Mouse (Mus musculus) limb, embryonic 13.5 days (tissue): ENCODE measurements around the gene Clec12b. TPM values are rescaled to one million over a fixed set of nuclear protein-coding genes. Genes with fewer than 3 reads are reported as not detected.
"Not testable (repeated sequence)": the region's sequence is repeated elsewhere in the genome, so short reads cannot be mapped to it uniquely, and the experiment has no call there.

ENCODE experiments used
- ATAC-seq: fragments of 200-750 bp; cut with Nextera tagmentation; 2 replicates; pipeline ENCODE4 v1.8.0; 2017; ENCODE audit warnings: low read depth, moderate number of reproducible peaks, moderate TSS enrichment; ENCODE audit not compliant: low FRiP score
- H3K27ac ChIP-seq: fragments of 300-500 bp; sonication (generic); 2 replicates; pipeline ENCODE4 v1.5.1; 2015; ENCODE audit warnings: inconsistent platforms, mild to moderate bottlenecking, moderate library complexity
- H3K27me3 ChIP-seq: fragments of 300-500 bp; sonication (generic); 2 replicates; pipeline ENCODE4 v1.6.1; 2015; ENCODE audit warnings: mild to moderate bottlenecking, inconsistent platforms
- H3K36me3 ChIP-seq: fragments of 300-500 bp; sonication (generic); 2 replicates; pipeline ENCODE4 v1.6.1; 2015; ENCODE audit warnings: inconsistent platforms, mild to moderate bottlenecking, moderate library complexity
- H3K4me1 ChIP-seq: fragments of 300-500 bp; sonication (generic); 2 replicates; pipeline ENCODE4 v1.6.1; 2015; ENCODE audit warnings: inconsistent platforms
- H3K4me2 ChIP-seq: fragments of 300-500 bp; sonication (generic); replicated peaks from 2 replicates; pipeline ENCODE4 v1.6.1; 2015; ENCODE audit warnings: inconsistent platforms, mild to moderate bottlenecking, moderate library complexity
- H3K4me3 ChIP-seq: fragments of 300-500 bp; sonication (generic); 2 replicates; pipeline ENCODE4 v1.5.1; 2015; ENCODE audit warnings: moderate library complexity, mild to moderate bottlenecking, inconsistent platforms
- H3K9ac ChIP-seq: fragments of 300-500 bp; sonication (generic); 2 replicates; pipeline ENCODE4 v1.6.1; 2015; ENCODE audit warnings: mild to moderate bottlenecking, inconsistent platforms
- H3K9me3 ChIP-seq: fragments of 300-500 bp; sonication (generic); 2 replicates; pipeline ENCODE4 v1.6.1; 2016; ENCODE audit warnings: inconsistent platforms
- WGBS: fragments of 180-500 bp; shearing (Covaris S2); methylation state at CpG from one replicate; pipeline ENCODE4 v1.1.7; 2015; 5-methylcytosine and 5-hydroxymethylcytosine counted together
- polyA plus RNA-seq: library from polyadenylated mRNA; unstranded; fragments of >200 nt; fragmentation: Nextera tagmentation; extraction: Ambion mirVana; gene quantifications from 2 replicates; pipeline ENCODE4 v1.2.1, GENCODE M21; 2015

The Clec12b gene
- polyA plus RNA-seq, 1 experiment from 2014 or later, result 0.09 TPM

GRCm38 (mm10) chr6:129363942-129364341 lies 21.7 kb downstream of the Clec12b start:
- no peaks in the 10 kb centered on the region for H3K36me3 ChIP-seq
- ATAC-seq, result no peak
- H3K9ac ChIP-seq, result no peak overlapping the region
- H3K4me2 ChIP-seq, result no peak overlapping the region
- H3K9me3 ChIP-seq, result no peaks in the 10 kb centered on the region
- WGBS, result 29% methylated on average over 1 of the region's 1 CpGs
- no peak overlapping the region for H3K27ac ChIP-seq
- H3K4me3 ChIP-seq, result no peak overlapping the region
- H3K4me1 ChIP-seq, result no peaks in the 10 kb centered on the region
- H3K27me3 ChIP-seq, result no peaks in the 10 kb centered on the region

GRCm38 (mm10) chr6:129359515-129359914 lies 26.2 kb downstream of the Clec12b start:
- ATAC-seq, result no peak
- Histone ChIP-seq H3K27ac (no peak overlapping the region), H3K4me2 (no peak overlapping the region), H3K9ac (no peak overlapping the region), H3K27me3 (no peaks in the 10 kb centered on the region), H3K4me1 (no peaks in the 10 kb centered on the region), H3K9me3 (no peaks in the 10 kb centered on the region), H3K36me3 (no peaks in the 10 kb centered on the region), H3K4me3 (no peak overlapping the region)
- WGBS, result 87% methylated on average over 2 of the region's 2 CpGs

- Histone ChIP-seq H3K4me3 (no peak overlapping the region), H3K9ac (no peak overlapping the region), H3K36me3 (no peaks in the 10 kb centered on the region), H3K4me2 (no peak overlapping the region), H3K9me3 (no peaks in the 10 kb centered on the region), H3K4me1 (no peaks in the 10 kb centered on the region), H3K27ac (no peak overlapping the region), H3K27me3 (no peaks in the 10 kb centered on the region)
- no peak for ATAC-seq
Observed at GRCm38 (mm10) chr6:129356430-129356829, 29.2 kb downstream of the Clec12b start.

- Histone ChIP-seq H3K4me3 (no peak overlapping the region), H3K4me2 (no peak overlapping the region), H3K4me1 (no peaks in the 10 kb centered on the region), H3K9ac (no peak overlapping the region), H3K27me3 (no peaks in the 10 kb centered on the region), H3K9me3 (no peaks in the 10 kb centered on the region), H3K36me3 (no peaks in the 10 kb centered on the region), H3K27ac (no peak overlapping the region)
- no peak for ATAC-seq
- WGBS, result 86% methylated on average over 2 of the region's 2 CpGs
Observed at GRCm38 (mm10) chr6:129355774-129356173, 29.9 kb downstream of the Clec12b start.

- Histone ChIP-seq H3K4me2 (no peak overlapping the region), H3K36me3 (no peaks in the 10 kb centered on the region), H3K4me3 (no peak overlapping the region), H3K27ac (no peak overlapping the region), H3K27me3 (no peaks in the 10 kb centered on the region), H3K9me3 (peaks cover 10% of the 10 kb centered on the region; the same call in 1 of the 2 replicates), H3K4me1 (no peaks in the 10 kb centered on the region), H3K9ac (no peak overlapping the region)
- 86% methylated on average over 3 of the region's 3 CpGs for WGBS
- no peak for ATAC-seq
Observed at GRCm38 (mm10) chr6:129351091-129351490, 34.6 kb downstream of the Clec12b start.

- Histone ChIP-seq H3K27me3 (no peaks in the 10 kb centered on the region), H3K9ac (no peak overlapping the region), H3K4me2 (no peak overlapping the region), H3K36me3 (no peaks in the 10 kb centered on the region), H3K4me3 (no peak overlapping the region), H3K27ac (no peak overlapping the region), H3K4me1 (no peaks in the 10 kb centered on the region), H3K9me3 (peaks cover 10% of the 10 kb centered on the region; the same call in 1 of the 2 replicates)
- no peak; the same call in 1 of the 2 replicates for ATAC-seq
- WGBS, result 52% methylated on average over 4 of the region's 4 CpGs
Observed at GRCm38 (mm10) chr6:129349524-129350352, 35.9 kb downstream of the Clec12b start.

- H3K36me3 ChIP-seq, result no peaks in the 10 kb centered on the region
- no peak overlapping the region for H3K4me3 ChIP-seq
- H3K27ac ChIP-seq, result no peak overlapping the region
- no peak for ATAC-seq
- 74% methylated on average over 3 of the region's 3 CpGs for WGBS
- H3K9ac ChIP-seq, result no peak overlapping the region
- no peaks in the 10 kb centered on the region for H3K4me1 ChIP-seq
- no peak overlapping the region for H3K4me2 ChIP-seq
- H3K9me3 ChIP-seq, result peaks cover 10% of the 10 kb centered on the region; the same call in 1 of the 2 replicates
- H3K27me3 ChIP-seq, result no peaks in the 10 kb centered on the region
Observed at GRCm38 (mm10) chr6:129344408-129344807, 41.3 kb downstream of the Clec12b start.

GRCm38 (mm10) chr6:129342391-129342790 lies 43.3 kb downstream of the Clec12b start, which contains the start of gene Clec12a:
Clec12a (plus strand) TSS chr6:129342691.
- H3K36me3 ChIP-seq, H3K9me3 ChIP-seq, H3K27ac ChIP-seq, H3K4me2 ChIP-seq, H3K4me1 ChIP-seq, H3K9ac ChIP-seq, H3K4me3 ChIP-seq, ATAC-seq, H3K27me3 ChIP-seq: not testable (repeated sequence)
- WGBS, result 78% methylated on average over 4 of the region's 4 CpGs

- H3K36me3 ChIP-seq, result no peaks in the 10 kb centered on the region
- no peak overlapping the region for H3K4me3 ChIP-seq
- ATAC-seq, result no peak
- no peaks in the 10 kb centered on the region for H3K4me1 ChIP-seq
- no peaks in the 10 kb centered on the region for H3K27me3 ChIP-seq
- no peaks in the 10 kb centered on the region for H3K9me3 ChIP-seq
- H3K27ac ChIP-seq, result no peak overlapping the region
- H3K9ac ChIP-seq, result no peak overlapping the region
- WGBS, result 68% methylated on average over 1 of the region's 1 CpGs
- no peak overlapping the region for H3K4me2 ChIP-seq
Observed at GRCm38 (mm10) chr6:129337751-129338150, 47.9 kb downstream of the Clec12b start.

- Histone ChIP-seq H3K9me3 (no peaks in the 10 kb centered on the region), H3K36me3 (no peaks in the 10 kb centered on the region), H3K4me3 (no peak overlapping the region), H3K9ac (no peak overlapping the region), H3K4me1 (no peaks in the 10 kb centered on the region), H3K27me3 (no peaks in the 10 kb centered on the region), H3K4me2 (no peak overlapping the region), H3K27ac (no peak overlapping the region)
- no peak for ATAC-seq
- WGBS, result 35% methylated on average over 11 of the region's 11 CpGs
Observed at GRCm38 (mm10) chr6:129333674-129334078, 52.0 kb downstream of the Clec12b start.

- Histone ChIP-seq H3K27ac (no peak within 1 kb of the TSS), H3K4me1 (no peaks in the 10 kb centered on the region), H3K27me3 (no peaks in the 10 kb centered on the region), H3K4me3 (no peak within 1 kb of the TSS), H3K4me2 (no peak within 1 kb of the TSS), H3K9me3 (no peaks in the 10 kb centered on the region), H3K9ac (no peak within 1 kb of the TSS), H3K36me3 (no peaks in the 10 kb centered on the region)
- ATAC-seq, result no peak
- 62% methylated on average over 11 of the region's 11 CpGs for WGBS
Observed at GRCm38 (mm10) chr6:129331610-129332009, 54.1 kb downstream of the Clec12b start, which contains the start of gene 4922502D21Rik. 4922502D21Rik (minus strand) TSS chr6:129331796.

- H3K4me2 ChIP-seq, result no peak overlapping the region
- H3K4me3 ChIP-seq, result no peak overlapping the region
- 72% methylated on average over 13 of the region's 13 CpGs for WGBS
- no peak for ATAC-seq
- H3K36me3 ChIP-seq, result no peaks in the 10 kb centered on the region
- H3K27me3 ChIP-seq, result no peaks in the 10 kb centered on the region
- H3K4me1 ChIP-seq, result no peaks in the 10 kb centered on the region
- H3K9ac ChIP-seq, result no peak overlapping the region
- no peaks in the 10 kb centered on the region for H3K9me3 ChIP-seq
- H3K27ac ChIP-seq, result no peak overlapping the region
Observed at GRCm38 (mm10) chr6:129326568-129327150, 59.0 kb downstream of the Clec12b start.
